Mouse (Mus musculus) gastrocnemius, postnatal 4 days (tissue): ENCODE results near the gene Vav3. TPM values are rescaled to one million over a fixed set of nuclear protein-coding genes. Genes with fewer than 3 reads are reported as not detected.
"Not testable (repeated sequence)": the region's sequence is repeated elsewhere in the genome, so short reads cannot be mapped to it uniquely, and the experiment has no call there.

Experiments used
- DNase-seq, 2 experiments: peaks; one replicate each; pipeline ENCODE4 v3.0.0; 2021 to 2022; ENCODE audit warnings: low spot score in 2 of 2, mixed read lengths in 2 of 2
- total RNA-seq, 2 experiments: library from RNA; stranded (reverse); gene quantifications; 2 replicates each; pipeline ENCODE4 v1.2.3; 2021

Gene Vav3
- total RNA-seq, 2 experiments from 2014 or later, result 11.5 to 12.1 TPM

- DNase-seq, result no peak
Measured at GRCm38 (mm10) chr3:109438552-109438951, 98.1 kb downstream of the Vav3 start.

DNA sequence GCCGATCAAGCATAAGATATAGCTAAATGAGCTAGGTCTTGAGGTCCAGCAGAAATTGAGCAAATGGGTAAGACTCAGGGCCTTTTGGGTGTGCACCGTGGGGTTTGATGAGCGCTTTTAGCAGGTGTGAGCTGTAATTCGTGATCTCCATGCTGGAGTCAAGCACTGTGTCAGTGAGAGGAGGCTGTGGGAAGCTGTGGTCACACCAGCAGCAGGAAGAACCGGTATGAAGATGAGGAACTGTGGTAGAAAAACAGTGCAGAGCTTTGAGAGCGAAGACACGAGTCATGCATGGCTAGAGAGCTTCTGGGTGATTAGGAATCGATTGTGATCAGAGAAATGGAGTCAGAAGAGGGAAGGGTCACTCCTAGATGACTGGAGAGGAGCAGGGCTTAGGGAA lies 98.8 kb downstream of the Vav3 start:
- no peak for DNase-seq

GRCm38 (mm10) chr3:109440001-109440400 lies 99.5 kb downstream of the Vav3 start:
- no peak for DNase-seq

GRCm38 (mm10) chr3:109444077-109444476 lies 103.6 kb downstream of the Vav3 start:
- no peak for DNase-seq

- no peak for DNase-seq
Measured at GRCm38 (mm10) chr3:109446903-109447302, 106.5 kb downstream of the Vav3 start.

- not testable (repeated sequence) for DNase-seq
Measured at GRCm38 (mm10) chr3:109448249-109448648, 107.8 kb downstream of the Vav3 start.

DNA sequence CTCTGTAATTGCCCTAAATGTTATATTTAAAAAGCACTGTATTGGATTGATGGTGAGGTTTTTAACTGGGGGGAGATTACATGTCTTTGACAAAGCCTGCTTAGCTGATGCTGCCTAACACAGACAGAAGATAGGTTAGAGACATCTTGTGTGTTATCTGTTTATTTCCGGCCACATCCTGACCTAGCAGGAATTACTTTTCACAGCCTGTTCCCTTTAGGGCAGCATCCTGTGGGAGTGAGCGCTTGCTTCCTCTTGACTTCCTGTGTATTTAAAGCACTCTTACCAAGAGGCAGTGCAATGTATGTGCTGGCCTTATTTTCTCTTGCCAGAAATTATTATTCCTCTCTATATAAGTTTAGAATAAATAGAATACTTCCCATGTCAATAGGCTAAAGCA lies 111.5 kb downstream of the Vav3 start:
- no peak for DNase-seq

DNA sequence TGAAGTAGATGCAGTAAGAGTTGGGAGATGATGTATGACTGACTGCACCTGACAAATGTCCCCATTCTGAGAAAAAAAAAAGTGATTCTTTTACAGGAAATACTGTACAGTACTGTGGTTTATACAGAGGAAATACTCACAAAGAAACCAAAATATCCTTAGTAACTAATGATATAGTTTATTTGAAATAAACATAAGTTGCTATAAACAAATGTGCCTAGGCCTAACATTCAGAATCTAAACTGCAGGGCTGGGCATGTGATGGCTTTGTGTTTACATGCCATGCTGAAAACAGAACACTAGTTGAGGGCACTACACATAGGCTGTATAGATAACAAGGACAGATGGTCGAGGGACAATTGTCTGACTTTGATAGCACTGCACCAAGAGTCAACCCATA lies 114.2 kb downstream of the Vav3 start:
- DNase-seq, result no peak

- no peak for DNase-seq
Measured at GRCm38 (mm10) chr3:109456340-109456739, 115.9 kb downstream of the Vav3 start.

DNA sequence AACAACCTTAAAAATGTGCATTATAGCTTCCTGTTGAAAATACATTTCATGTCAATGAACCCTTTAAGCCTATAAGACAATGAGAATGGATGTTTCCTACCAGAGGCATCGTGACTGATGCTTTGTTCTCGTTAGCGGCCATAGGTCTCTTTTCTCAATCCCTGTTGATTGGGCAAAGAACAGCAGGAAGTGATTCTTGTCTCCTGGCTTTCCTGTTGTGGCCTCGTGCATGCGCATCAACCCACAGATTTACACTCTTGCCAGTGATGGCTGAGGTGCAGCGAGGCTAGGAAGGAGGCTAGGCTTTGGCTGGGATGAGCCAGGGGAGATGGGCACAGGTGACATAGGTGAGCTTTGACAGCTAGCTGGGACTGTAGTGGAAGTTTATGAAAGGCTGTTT lies 123.2 kb downstream of the Vav3 start:
- DNase-seq, result no peak

GRCm38 (mm10) chr3:109464600-109464999 lies 124.1 kb downstream of the Vav3 start:
- no peak for DNase-seq

- no peak for DNase-seq
Measured at GRCm38 (mm10) chr3:109466541-109466940, 126.1 kb downstream of the Vav3 start.

- DNase-seq, result no peak
Measured at GRCm38 (mm10) chr3:109467288-109467687, 126.8 kb downstream of the Vav3 start.

DNA sequence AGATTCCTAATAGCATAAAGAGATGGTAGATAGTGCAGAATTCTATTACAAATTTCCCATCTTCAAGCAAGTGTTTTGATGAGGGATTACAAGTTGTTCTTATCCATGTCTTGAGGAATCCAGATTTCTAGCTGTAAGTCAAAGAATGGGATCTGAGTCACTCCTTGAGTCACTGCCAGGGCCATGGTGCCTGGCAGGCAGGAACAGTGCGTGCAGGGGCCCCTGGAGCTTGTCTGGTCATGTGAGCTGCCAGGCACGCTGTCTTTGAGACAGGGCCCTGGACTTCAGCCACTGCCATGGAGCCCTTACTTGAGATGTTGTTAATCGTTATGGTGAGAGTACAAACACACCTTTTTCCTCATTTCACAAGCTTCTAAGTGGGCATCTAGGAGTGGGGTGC lies 129.0 kb downstream of the Vav3 start:
- DNase-seq, result peak in 1 of 2 experiments; percentile 24

DNA sequence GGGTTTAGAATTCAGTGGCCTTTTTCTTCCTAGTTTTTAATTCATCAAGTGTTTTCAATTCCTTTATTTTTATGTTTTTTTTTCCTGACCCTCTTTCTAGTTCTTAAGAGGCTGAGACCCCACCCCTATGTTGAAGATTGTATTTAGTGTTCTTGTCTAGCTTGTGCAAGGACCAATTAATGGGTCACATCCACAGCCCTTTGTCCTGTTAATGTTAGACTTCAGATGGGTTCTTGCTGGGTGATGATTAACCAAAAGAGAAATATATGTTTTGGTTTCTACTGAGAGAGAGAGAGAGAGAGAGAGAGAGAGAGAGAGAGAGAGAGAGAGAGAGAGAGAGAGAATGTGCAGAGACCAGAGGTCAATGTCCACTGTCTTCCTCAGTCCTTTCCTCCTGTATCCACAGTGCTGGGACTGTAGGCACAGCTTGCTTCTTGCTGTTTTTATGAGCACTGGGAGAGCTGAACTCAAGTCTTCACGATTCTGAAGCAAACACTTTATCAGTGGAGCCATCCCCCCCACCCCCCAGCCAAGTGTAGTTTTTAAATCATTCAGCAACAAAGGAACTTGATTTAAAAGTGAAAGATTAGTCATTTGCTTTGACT lies 130.3 kb downstream of the Vav3 start:
- no peak for DNase-seq

DNA sequence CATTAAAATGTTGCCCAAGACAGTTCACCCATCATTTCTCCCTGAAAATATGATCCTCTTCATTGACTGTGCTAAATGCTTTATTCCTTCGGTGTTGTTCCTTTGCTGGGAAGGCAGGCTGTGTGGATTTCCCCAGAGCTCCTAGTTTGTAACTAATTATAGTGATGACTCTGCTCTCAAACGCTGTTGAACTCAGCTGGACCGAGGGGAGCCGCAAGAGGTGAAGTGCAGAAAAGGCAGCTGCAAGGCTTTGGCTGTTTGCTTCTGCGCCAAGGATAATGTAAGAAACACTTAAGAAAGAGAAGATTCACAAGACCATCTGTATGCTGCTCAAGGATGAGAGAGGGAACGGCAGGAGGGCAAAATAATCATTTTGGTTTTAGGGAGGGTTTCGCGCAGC lies 136.1 kb downstream of the Vav3 start:
- DNase-seq, result peak in 1 of 2 experiments; percentile 23

GRCm38 (mm10) chr3:109478297-109478696 lies 137.8 kb downstream of the Vav3 start:
- DNase-seq, result no peak

GRCm38 (mm10) chr3:109480625-109481024 lies 140.2 kb downstream of the Vav3 start:
- no peak for DNase-seq

DNA sequence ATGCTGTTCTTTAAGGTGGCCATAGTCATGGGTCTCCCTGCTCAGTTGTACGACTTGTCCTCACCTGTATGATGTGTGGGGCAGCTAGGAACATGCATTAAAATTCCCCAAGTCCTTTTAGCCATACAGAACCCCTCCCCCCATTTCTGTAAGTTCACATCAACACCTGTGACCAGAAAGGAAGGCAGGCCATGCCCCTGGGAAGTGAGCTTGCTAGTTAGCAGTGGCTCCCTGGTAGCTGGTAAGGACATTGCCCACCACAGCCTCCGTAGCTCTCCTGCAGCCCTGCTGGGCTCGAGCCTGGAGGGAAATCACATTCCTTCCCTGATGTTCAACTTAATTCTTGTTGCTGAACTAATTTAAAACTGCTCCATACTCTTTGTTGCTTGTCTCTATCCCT lies 146.3 kb downstream of the Vav3 start:
- no peak for DNase-seq

GRCm38 (mm10) chr3:109487823-109488222 lies 147.4 kb downstream of the Vav3 start:
- no peak for DNase-seq

GRCm38 (mm10) chr3:109488750-109489171 lies 148.3 kb downstream of the Vav3 start:
- no peak for DNase-seq

- no peak for DNase-seq
Measured at GRCm38 (mm10) chr3:109490561-109491296, 150.3 kb downstream of the Vav3 start.

- DNase-seq, result peak; percentile 30 to 69
Measured at GRCm38 (mm10) chr3:109491568-109491967, 151.1 kb downstream of the Vav3 start.
